Mouse (Mus musculus) intestine, embryonic 16.5 days (tissue): ENCODE results near the gene Tdpoz4. TPM values are rescaled to one million over a fixed set of nuclear protein-coding genes. Genes with fewer than 3 reads are reported as not detected.
"Not testable (repeated sequence)": the region's sequence is repeated elsewhere in the genome, so short reads cannot be mapped to it uniquely, and the experiment has no call there.

Source experiments
- ATAC-seq: fragments of 200-750 bp; cut with Nextera tagmentation; 2 replicates; pipeline ENCODE4 v1.8.0; 2017; ENCODE audit warnings: moderate TSS enrichment, moderate library complexity
- H3K27ac ChIP-seq: fragments of 300-500 bp; sonication (generic); 2 replicates; pipeline ENCODE4 v1.5.1; 2014; ENCODE audit warnings: mild to moderate bottlenecking, low read length
- H3K27me3 ChIP-seq: fragments of 300-500 bp; sonication (generic); replicated peaks from 2 replicates; pipeline ENCODE4 v1.6.1; 2014; ENCODE audit warnings: low read length, control low read depth, mixed read lengths; ENCODE audit not compliant: control insufficient read depth, insufficient read depth
- H3K36me3 ChIP-seq: fragments of 300-500 bp; sonication (generic); 2 replicates; pipeline ENCODE4 v1.6.1; 2014; ENCODE audit warnings: low read length, control low read depth; ENCODE audit not compliant: control insufficient read depth, insufficient read depth
- H3K4me1 ChIP-seq: fragments of 300-500 bp; sonication (generic); 2 replicates; pipeline ENCODE4 v1.6.1; 2014; ENCODE audit warnings: low read length, control low read depth, mixed read lengths; ENCODE audit not compliant: control insufficient read depth, insufficient read depth
- H3K4me2 ChIP-seq: fragments of 300-500 bp; sonication (generic); 2 replicates; pipeline ENCODE4 v1.6.1; 2014; ENCODE audit warnings: low read depth, low read length, control low read depth
- H3K4me3 ChIP-seq: fragments of 300-500 bp; sonication (generic); 2 replicates; pipeline ENCODE4 v1.5.1; 2014; ENCODE audit warnings: mild to moderate bottlenecking, low read length
- H3K9ac ChIP-seq: fragments of 300-500 bp; sonication (generic); 2 replicates; pipeline ENCODE4 v1.6.1; 2014; ENCODE audit warnings: low read depth, low read length
- H3K9me3 ChIP-seq: fragments of 300-500 bp; sonication (generic); 2 replicates; pipeline ENCODE4 v1.6.1; 2016; ENCODE audit warnings: low read length, control low read depth; ENCODE audit not compliant: control insufficient read depth
- WGBS: fragments of 180-500 bp; shearing (Covaris S2); extraction: QIAGEN DNeasy Blood & Tissue Kit; methylation state at CpG from one replicate; pipeline ENCODE4 v1.1.7; 2014; 5-methylcytosine and 5-hydroxymethylcytosine counted together
- polyA plus RNA-seq: library from polyadenylated mRNA; unstranded; fragments of >200 nt; fragmentation: Nextera tagmentation; extraction: Ambion mirVana; gene quantifications from 2 replicates; pipeline ENCODE4 v1.2.1, GENCODE M21; 2015

The Tdpoz4 gene
- not detected in 2 replicates for polyA plus RNA-seq

DNA sequence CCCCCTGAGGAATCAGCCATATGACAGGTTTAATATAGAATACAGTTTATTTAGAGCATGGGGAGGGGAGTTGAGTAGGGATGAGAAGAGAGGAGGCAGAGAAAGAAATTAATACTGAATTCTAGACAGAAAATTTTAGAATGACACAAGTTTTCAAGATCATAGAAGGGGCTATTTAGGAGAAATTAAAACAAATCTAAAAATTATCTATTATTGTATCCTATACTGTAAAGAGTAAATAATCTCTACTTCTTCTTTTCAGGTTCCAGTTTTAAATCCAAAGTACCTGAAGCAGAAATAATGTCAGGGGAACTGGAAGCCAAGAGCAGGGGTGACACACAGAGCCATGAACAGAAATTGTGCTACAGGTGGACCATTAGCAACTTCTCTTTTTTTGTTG is at the start of gene Tdpoz4:
Gene Tdpoz4, plus strand, starts transcription at position 301 of the 400 bp plus-strand sequence.
- H3K4me3 ChIP-seq, ATAC-seq: not testable (repeated sequence)

DNA sequence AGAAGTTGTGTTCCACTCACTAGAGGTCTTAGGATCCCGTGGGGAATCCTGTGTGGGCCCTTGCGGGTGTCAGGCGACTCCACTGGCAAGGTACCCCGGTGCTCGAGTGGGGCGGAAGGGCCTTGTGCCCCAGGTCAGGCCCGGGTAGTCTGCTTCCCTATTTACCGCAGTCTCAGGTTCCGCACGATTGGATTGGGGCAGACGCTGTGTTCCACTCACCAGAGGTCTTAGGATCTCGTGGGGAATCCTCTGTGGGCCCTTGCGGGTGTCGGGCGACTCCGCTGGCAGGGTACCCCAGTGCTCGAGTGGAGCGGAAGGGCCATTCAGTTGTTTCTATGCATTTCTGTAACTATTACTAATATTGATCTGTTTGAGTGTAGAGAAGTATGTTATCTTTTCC is 42.2 kb upstream of the Tdpoz4 start:
- not testable (repeated sequence) for H3K27ac ChIP-seq, H3K4me1 ChIP-seq, H3K9ac ChIP-seq, H3K9me3 ChIP-seq, H3K4me2 ChIP-seq, H3K4me3 ChIP-seq, H3K27me3 ChIP-seq, H3K36me3 ChIP-seq, ATAC-seq
- 92% methylated on average over 18 of the region's 18 CpGs for WGBS

More for the DNA sequence above, at the start of gene Tdpoz4:
- not testable (repeated sequence) for H3K27me3 ChIP-seq, H3K4me2 ChIP-seq, H3K9ac ChIP-seq, H3K9me3 ChIP-seq, H3K4me1 ChIP-seq, H3K27ac ChIP-seq, H3K36me3 ChIP-seq

DNA sequence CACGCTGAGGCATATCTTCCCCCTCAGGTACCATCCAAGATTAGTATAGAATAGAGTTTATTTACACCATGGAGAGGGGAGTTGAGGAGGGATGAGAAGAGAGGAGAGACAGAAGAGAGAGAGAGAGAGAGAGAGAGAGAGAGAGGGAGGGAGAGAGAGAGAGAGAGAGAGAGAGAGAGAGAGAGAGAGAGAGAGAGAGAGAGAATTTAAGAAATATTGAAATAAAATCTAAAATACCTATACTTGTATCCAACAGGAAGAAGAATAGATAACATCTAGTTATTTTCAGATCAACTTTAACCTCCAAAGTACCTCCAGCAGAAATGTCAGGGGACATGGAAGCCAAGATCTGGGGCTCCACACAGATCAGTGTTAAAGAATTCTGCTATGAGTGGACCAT is 23.5 kb upstream of the Tdpoz4 start, which contains the start of gene Gm5773:
Gene Gm5773, plus strand, starts transcription at position 301 of the 400 bp plus-strand sequence.
- H3K4me1 ChIP-seq, H3K36me3 ChIP-seq, H3K27ac ChIP-seq, ATAC-seq, H3K4me3 ChIP-seq, H3K4me2 ChIP-seq, H3K9me3 ChIP-seq, H3K27me3 ChIP-seq, H3K9ac ChIP-seq: not testable (repeated sequence)
- WGBS = 77% methylated on average over 1 of the region's 1 CpGs

DNA sequence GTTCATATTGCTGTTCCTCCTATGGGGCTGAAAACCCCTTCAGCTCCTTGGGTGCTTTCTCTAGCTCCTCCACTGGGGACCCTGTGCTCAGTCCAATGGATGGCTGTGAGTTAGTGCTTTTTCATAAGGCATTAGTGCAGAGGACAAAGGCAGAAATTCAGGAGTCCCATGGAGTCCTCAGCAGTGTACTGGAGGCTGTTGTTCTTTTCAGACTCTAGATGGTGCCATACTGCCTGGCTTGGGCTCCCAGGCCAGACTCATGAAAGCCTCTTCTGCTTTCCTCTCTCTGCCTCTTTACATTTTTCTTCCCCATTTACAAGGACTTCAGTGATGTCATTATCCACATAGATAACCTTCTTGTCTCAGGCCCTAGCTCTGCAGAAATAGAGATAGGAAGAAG is 17.1 kb downstream of the Tdpoz4 start:
- not testable (repeated sequence) for H3K4me1 ChIP-seq
- peak; percentile 38; the same call in 1 of the 2 replicates for ATAC-seq

DNA sequence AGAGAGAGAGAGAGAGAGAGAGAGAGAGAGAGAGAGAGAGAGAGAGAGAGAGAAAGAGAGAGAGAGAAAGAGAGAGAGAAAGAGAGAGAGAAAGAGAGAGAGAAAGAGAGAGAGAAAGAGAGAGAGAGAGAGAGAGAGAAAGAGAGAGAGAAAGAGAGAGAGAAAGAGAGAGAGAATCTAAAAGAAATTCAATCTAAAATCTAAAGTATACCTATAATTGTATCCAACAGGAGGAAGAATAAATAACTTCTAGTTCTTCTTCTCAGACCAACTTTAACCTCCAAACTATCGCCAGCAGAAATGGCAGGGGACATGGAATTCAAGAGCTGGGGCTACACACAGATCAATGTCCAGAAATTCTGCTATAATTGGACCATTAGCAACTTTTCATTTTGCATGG is 29.5 kb downstream of the Tdpoz4 start, which contains the start of gene Tdpoz3:
Gene Tdpoz3, plus strand, starts transcription at position 301 of the 400 bp plus-strand sequence.
- H3K27me3 ChIP-seq, H3K9ac ChIP-seq, H3K4me2 ChIP-seq, H3K4me1 ChIP-seq, H3K9me3 ChIP-seq, H3K27ac ChIP-seq, ATAC-seq, H3K36me3 ChIP-seq, H3K4me3 ChIP-seq: not testable (repeated sequence)
- 83% methylated on average over 1 of the region's 1 CpGs for WGBS

More for the DNA sequence above, 17.1 kb downstream of the Tdpoz4 start:
- H3K36me3 ChIP-seq, H3K9ac ChIP-seq, H3K4me2 ChIP-seq, H3K27me3 ChIP-seq, H3K27ac ChIP-seq, H3K4me3 ChIP-seq, H3K9me3 ChIP-seq: not testable (repeated sequence)

Other genes starting within 250 kb of the Tdpoz4 start
- gene S100a10, start 241.3 kb upstream of the Tdpoz4 start, polyA plus RNA-seq = 722 and 728 TPM in 2 replicates
- gene Tdpoz2, start 143.7 kb upstream of the Tdpoz4 start, polyA plus RNA-seq = not detected in 2 replicates
- gene Tdpoz1, start 120.1 kb upstream of the Tdpoz4 start, polyA plus RNA-seq = not detected in 2 replicates
- not detected in 2 replicates for gene Gm37596, start 103.3 kb upstream of the Tdpoz4 start, polyA plus RNA-seq
- gene Gm5773, start 23.4 kb upstream of the Tdpoz4 start, polyA plus RNA-seq = not detected in 2 replicates
- gene Tdpoz3, start 29.6 kb downstream of the Tdpoz4 start, polyA plus RNA-seq = not detected in 2 replicates
- 0.12 and 0.16 TPM in 2 replicates for gene Gm9117, start 147.1 kb downstream of the Tdpoz4 start, polyA plus RNA-seq
- not detected in 2 replicates for gene Tdpoz5, start 164.9 kb downstream of the Tdpoz4 start, polyA plus RNA-seq